10 mouse cellular contexts compared by ENCODE assay signal in genomic region chr6:71398829-71399609, GRCm38 (mm10). TPM values are rescaled to one million over a fixed set of nuclear protein-coding genes. Genes with fewer than 3 reads are reported as not detected.
DNase-seq lines count a peak whose midpoint lies in the region; ATAC-seq and TF ChIP-seq lines count a peak whose summit lies in the region.
"Had no signal": no experiment of that assay in that cellular context is flagged by ENCODE, and none has a peak within 500 bp of the region (broad histone marks: within the 10 kb centered on the region; RNA-seq: fewer than 3 reads in every experiment).

No protein-coding gene starts in this region.

- H3K79me2 ChIP-seq in heart, adult 2 months (replicated peaks; ENCODE audit: control insufficient read depth, insufficient read depth, low read length) = no peaks in the 10 kb centered on the region

- DNase-seq in heart, adult 2 months = no peak
- no peak for DNase-seq in heart, adult 11 months
- no peak for DNase-seq in neural tube, embryonic 10.5 days (ENCODE audit: extremely low spot score, low spot score)
- DNase-seq in c-Kit-positive CD71-positive TER-119-positive erythroid progenitor cells, embryonic 14.5 days (ENCODE audit: low spot score) = peak; percentile 33
- DNase-seq in yolk sac, embryonic 10.5 days (ENCODE audit: low spot score) = peak; percentile 20
- no peak for DNase-seq in spleen, adult 18-20 months

- H3K36me3 ChIP-seq in heart, adult 2 months (ENCODE audit: control insufficient read depth, insufficient read depth, low read length) = peaks cover 4% of the 10 kb centered on the region
- H3K36me3 ChIP-seq in neural tube, embryonic 13.5 days = peaks cover 31% of the 10 kb centered on the region
- H3K36me3 ChIP-seq in intestine, postnatal 0 days (ENCODE audit: control insufficient read depth, insufficient read depth) = peaks cover 42% of the 10 kb centered on the region

- peak; percentile 80 for TF ChIP-seq CTCF in heart, adult 2 months (IDR thresholded peaks at IDR 0.05)
- peak; percentile 78 for TF ChIP-seq CTCF in intestine, postnatal 0 days (IDR thresholded peaks at IDR 0.05; ENCODE audit: low read depth)

- H3K4me3 ChIP-seq in heart, adult 2 months = no peak overlapping the region
- H3K4me3 ChIP-seq in neural tube, embryonic 13.5 days = no peak overlapping the region
- no peak overlapping the region for H3K4me3 ChIP-seq in intestine, postnatal 0 days (ENCODE audit: low read depth, low read length)
- H3K4me3 ChIP-seq: neural tube, embryonic 12.5 days had no signal

- no peak overlapping the region for H3K27ac ChIP-seq in heart, adult 2 months
- H3K27ac ChIP-seq in neural tube, embryonic 13.5 days (replicated peaks) = no peak overlapping the region
- no peak overlapping the region for H3K27ac ChIP-seq in intestine, postnatal 0 days (ENCODE audit: low read depth, low read length)
- H3K27ac ChIP-seq: neural tube, embryonic 12.5 days had no signal

- TF ChIP-seq POLR2A in heart, adult 2 months (IDR thresholded peaks at IDR 0.05; ENCODE audit: insufficient read depth, low read depth, low read length) = no peak

- H3K9ac ChIP-seq in heart, adult 2 months (ENCODE audit: low read depth, low read length) = no peak overlapping the region
- H3K9ac ChIP-seq in neural tube, embryonic 13.5 days = no peak overlapping the region
- no peak overlapping the region for H3K9ac ChIP-seq in intestine, postnatal 0 days (ENCODE audit: low read depth, low read length)
- H3K9ac ChIP-seq: neural tube, embryonic 12.5 days had no signal

- H3K4me1 ChIP-seq in heart, adult 2 months (ENCODE audit: control insufficient read depth, insufficient read depth, low read length) = no peaks in the 10 kb centered on the region; the same call in 1 of the 2 replicates
- no peaks in the 10 kb centered on the region for H3K4me1 ChIP-seq in neural tube, embryonic 13.5 days (replicated peaks)
- no peaks in the 10 kb centered on the region for H3K4me1 ChIP-seq in intestine, postnatal 0 days (replicated peaks; ENCODE audit: control insufficient read depth, insufficient read depth, low read length)
- H3K4me1 ChIP-seq: neural tube, embryonic 12.5 days had no signal

- intact Hi-C loops in heart, adult 2 months (cut with DNase I) = loop anchor here (2.0 to 5.0 kb wide), 3 partner anchors 107 to 232 kb away; no protein-coding TSS in a partner anchor

- H3K4me2 ChIP-seq in neural tube, embryonic 13.5 days = no peak overlapping the region
- H3K4me2 ChIP-seq in intestine, postnatal 0 days (replicated peaks; ENCODE audit: low read depth) = no peak overlapping the region
- H3K4me2 ChIP-seq: neural tube, embryonic 12.5 days had no signal

- H3K27me3 ChIP-seq in heart, adult 2 months (ENCODE audit: control insufficient read depth, insufficient read depth, low read length) = no peaks in the 10 kb centered on the region
- H3K27me3 ChIP-seq in neural tube, embryonic 13.5 days = no peaks in the 10 kb centered on the region
- no peaks in the 10 kb centered on the region for H3K27me3 ChIP-seq in intestine, postnatal 0 days (replicated peaks; ENCODE audit: control insufficient read depth, insufficient read depth, low read length)
- H3K27me3 ChIP-seq: neural tube, embryonic 12.5 days had no signal

- ATAC-seq in neural tube, embryonic 13.5 days (ENCODE audit: low read depth) = peak; percentile 63; the same call in 1 of the 2 replicates
- ATAC-seq in intestine, postnatal 0 days = no peak

- H3K9me3 ChIP-seq in neural tube, embryonic 13.5 days = no peaks in the 10 kb centered on the region
- H3K9me3 ChIP-seq in intestine, postnatal 0 days (ENCODE audit: control insufficient read depth) = no peaks in the 10 kb centered on the region
- H3K9me3 ChIP-seq: neural tube, embryonic 12.5 days had no signal

- 81% methylated on average over 4 of the region's 4 CpGs for WGBS in heart, adult 2 months
- WGBS in neural tube, embryonic 13.5 days = 86% methylated on average over 4 of the region's 4 CpGs
- 82% methylated on average over 4 of the region's 4 CpGs for WGBS in intestine, postnatal 0 days

- no peak for TF ChIP-seq EP300 in heart, adult 2 months (IDR thresholded peaks at IDR 0.05; ENCODE audit: insufficient read depth, low read depth, low read length)

RNA-seq across cellular contexts. Expression of gene Cd8a, which starts 25.8 kb away (rescaled TPM):
- under 1 TPM; 0.13 to 0.25 TPM for total RNA-seq in heart, adult 2 months (2021)
- 0.26 and 0.72 TPM in 2 replicates for polyA plus RNA-seq in heart, adult 2 months (2012; rRNA removed)
- polyA plus RNA-seq in neural tube, embryonic 13.5 days (2015; fragmentation: Nextera tagmentation; extraction: Ambion mirVana) = not detected in 2 replicates
- 0.12 TPM in 1 of 2 replicates, not detected in the other for polyA plus RNA-seq in intestine, postnatal 0 days (2015; fragmentation: Nextera tagmentation; extraction: Ambion mirVana)
- total RNA-seq: layer of hippocampus, adult 18-20 months had no signal
- polyA plus RNA-seq: neural tube, embryonic 12.5 days had no signal

RNA-seq across cellular contexts. Expression of gene Rmnd5a, which starts 41.4 kb away (rescaled TPM):
- total RNA-seq in heart, adult 2 months (2021) = 10 to 100 TPM; 67.6 to 78.1 TPM
- polyA plus RNA-seq in heart, adult 2 months (2012; rRNA removed) = 28.2 and 56.9 TPM in 2 replicates
- polyA plus RNA-seq in neural tube, embryonic 13.5 days (2015; fragmentation: Nextera tagmentation; extraction: Ambion mirVana) = 9.4 and 10.9 TPM in 2 replicates
- 12.2 and 12.8 TPM in 2 replicates for polyA plus RNA-seq in intestine, postnatal 0 days (2015; fragmentation: Nextera tagmentation; extraction: Ambion mirVana)

Comparison
In these comparisons a context has a peak if more than half of its experiments do, and no peak if none do; other contexts are left out.
1. DNase-seq: peak in c-Kit-positive CD71-positive TER-119-positive erythroid progenitor cells, embryonic 14.5 days (single experiment) and yolk sac, embryonic 10.5 days (single experiment); none in heart, adult 2 months (0 of 2), heart, adult 11 months (single experiment), neural tube, embryonic 10.5 days (single experiment) and spleen, adult 18-20 months (0 of 2).